Mouse (Mus musculus) MEL (cell line): ENCODE results near the gene Cpsf4l. TPM values are rescaled to one million over a fixed set of nuclear protein-coding genes. Genes with fewer than 3 reads are reported as not detected.

ENCODE experiments used
- DNase-seq: peaks from one replicate; pipeline ENCODE4 v3.0.0; 2011; ENCODE audit warnings: low read depth, low spot score
- H3K27ac ChIP-seq: 2 replicates; pipeline ENCODE4 v1.5.1; 2012; ENCODE audit warnings: low read depth, mild to moderate bottlenecking, control low read depth, low read length, moderate library complexity; ENCODE audit not compliant: control insufficient read depth
- H3K27me3 ChIP-seq, 2 experiments: fragments of 150-350 bp in 1 of 2; sonication (generic) in 1 of 2; 2 replicates each; pipeline ENCODE4 v1.6.1; 2012; ENCODE audit warnings: low read length in 2 of 2, mild to moderate bottlenecking in 2 of 2, improper control_type of control experiment in 1 of 2, moderate library complexity in 1 of 2; ENCODE audit not compliant: insufficient read depth in 2 of 2, control insufficient read depth in 1 of 2
- H3K36me3 ChIP-seq, 2 experiments: 2 replicates each; pipeline ENCODE4 v1.6.1; 2012 to 2014; ENCODE audit warnings: low read length in 2 of 2, improper control_type of control experiment in 1 of 2, inconsistent platforms in 1 of 2, mild to moderate bottlenecking in 1 of 2; ENCODE audit not compliant: insufficient read depth in 2 of 2, control insufficient read depth in 1 of 2
- H3K4me1 ChIP-seq, 2 experiments: fragments of 150-350 bp in 1 of 2; sonication (generic) in 1 of 2; 2 replicates each; pipeline ENCODE4 v1.6.1; 2012; ENCODE audit warnings: low read length in 2 of 2, improper control_type of control experiment in 1 of 2, mild to moderate bottlenecking in 1 of 2; ENCODE audit not compliant: insufficient read depth in 2 of 2, control insufficient read depth in 1 of 2
- H3K4me3 ChIP-seq, 2 experiments: fragments of 150-350 bp in 1 of 2; sonication (generic) in 1 of 2; 2 replicates each; pipeline ENCODE4 v1.5.1; 2012; ENCODE audit warnings: low read depth in 2 of 2, low read length in 2 of 2, mild to moderate bottlenecking in 2 of 2, moderate library complexity in 2 of 2, control low read depth in 1 of 2, improper control_type of control experiment in 1 of 2; ENCODE audit not compliant: control insufficient read depth in 1 of 2, insufficient read depth in 1 of 2
- H3K79me2 ChIP-seq: 2 replicates; pipeline ENCODE4 v1.6.1; 2012; ENCODE audit warnings: mild to moderate bottlenecking, low read length, moderate library complexity; ENCODE audit not compliant: control insufficient read depth, poor library complexity, insufficient read depth
- H3K9ac ChIP-seq: 2 replicates; pipeline ENCODE4 v1.6.1; 2012; ENCODE audit warnings: low read depth, mild to moderate bottlenecking, control low read depth, low read length, moderate library complexity; ENCODE audit not compliant: control insufficient read depth, poor library complexity, severe bottlenecking
- H3K9me3 ChIP-seq: fragments of 150-350 bp; sonication (generic); replicated peaks from 2 replicates; pipeline ENCODE4 v1.6.1; 2012; ENCODE audit warnings: mild to moderate bottlenecking, low read length, improper control_type of control experiment, moderate library complexity; ENCODE audit not compliant: insufficient read depth
- BHLHE40 ChIP-seq: IDR thresholded peaks from 2 replicates; pipeline ENCODE4 v1.6.1; 2012; ENCODE audit warnings: low read depth, mild to moderate bottlenecking, inconsistent platforms, low read length, improper control_type of control experiment, borderline replicate concordance
- CHD1 ChIP-seq: IDR thresholded peaks from 2 replicates; pipeline ENCODE4 v1.6.1; 2012; ENCODE audit warnings: low read depth, mild to moderate bottlenecking, inconsistent platforms, low read length, improper control_type of control experiment
- CHD2 ChIP-seq: IDR thresholded peaks from 2 replicates; pipeline ENCODE4 v1.6.1; 2011; ENCODE audit warnings: low read length, improper control_type of control experiment
- CTCF ChIP-seq, 3 experiments: IDR thresholded peaks in 2 of 3; conservative IDR thresholded peaks in 1 of 3; 2 replicates each; pipeline ENCODE4 v1.5.1; 2011 to 2012; ENCODE audit warnings: low read length in 3 of 3, low read depth in 2 of 3, mild to moderate bottlenecking in 2 of 3, improper control_type of control experiment in 1 of 3, inconsistent platforms in 1 of 3, mixed read lengths in 1 of 3, moderate library complexity in 1 of 3; ENCODE audit not compliant: control insufficient read depth in 1 of 3, insufficient read depth in 1 of 3, poor library complexity in 1 of 3, severe bottlenecking in 1 of 3
- E2F4 ChIP-seq: IDR thresholded peaks from 2 replicates; pipeline ENCODE4 v1.6.1; 2011; ENCODE audit warnings: low read depth, low read length, improper control_type of control experiment, borderline replicate concordance
- ELF1 ChIP-seq: IDR thresholded peaks from 2 replicates; pipeline ENCODE4 v1.6.1; 2014; ENCODE audit warnings: low read depth, mild to moderate bottlenecking, inconsistent platforms, low read length, improper control_type of control experiment, moderate library complexity
- EP300 ChIP-seq, 2 experiments: IDR thresholded peaks; 2 replicates each; pipeline ENCODE4 v1.6.1; 2011; ENCODE audit warnings: improper control_type of control experiment in 2 of 2, low read length in 2 of 2, low read depth in 1 of 2, mild to moderate bottlenecking in 1 of 2
- ETS1 ChIP-seq: IDR thresholded peaks from 2 replicates; pipeline ENCODE4 v1.6.1; 2012; ENCODE audit warnings: low read depth, mild to moderate bottlenecking, inconsistent platforms, low read length, improper control_type of control experiment, moderate library complexity
- GATA1 ChIP-seq: IDR thresholded peaks from 2 replicates; pipeline ENCODE4 v1.6.1; 2011; ENCODE audit warnings: low read depth, low read length, improper control_type of control experiment
- HCFC1 ChIP-seq: IDR thresholded peaks from 2 replicates; pipeline ENCODE4 v1.6.1; 2012; ENCODE audit warnings: low read depth, mild to moderate bottlenecking, inconsistent platforms, low read length, improper control_type of control experiment, moderate library complexity
- JUND ChIP-seq: IDR thresholded peaks from 2 replicates; pipeline ENCODE4 v1.6.1; 2011; ENCODE audit warnings: low read depth, mild to moderate bottlenecking, improper control_type of control experiment, low read length
- KAT2A ChIP-seq: conservative IDR thresholded peaks from 2 replicates; pipeline ENCODE4 v1.6.1; 2012; ENCODE audit warnings: low read depth, low read length, improper control_type of control experiment, inconsistent platforms
- MAFK ChIP-seq: IDR thresholded peaks from 2 replicates; pipeline ENCODE4 v1.6.1; 2011; ENCODE audit warnings: low read depth, mild to moderate bottlenecking, low read length, improper control_type of control experiment, borderline replicate concordance
- MAX ChIP-seq: IDR thresholded peaks from 2 replicates; pipeline ENCODE4 v1.6.1; 2011; ENCODE audit warnings: low read length, improper control_type of control experiment
- MEF2A ChIP-seq: IDR thresholded peaks from 2 replicates; pipeline ENCODE4 v1.6.1; 2014; ENCODE audit warnings: low read depth, mild to moderate bottlenecking, inconsistent platforms, low read length, improper control_type of control experiment; ENCODE audit not compliant: poor library complexity, insufficient replicate concordance, severe bottlenecking; ENCODE audit errors: extremely low read depth
- MXI1 ChIP-seq: IDR thresholded peaks from 2 replicates; pipeline ENCODE4 v1.6.1; 2011; ENCODE audit warnings: mild to moderate bottlenecking, low read depth, low read length, improper control_type of control experiment
- MYB ChIP-seq: IDR thresholded peaks from 2 replicates; pipeline ENCODE4 v1.6.1; 2011; ENCODE audit warnings: mild to moderate bottlenecking, low read depth, low read length, improper control_type of control experiment
- MYC ChIP-seq: IDR thresholded peaks from 2 replicates; pipeline ENCODE4 v1.6.1; 2011; ENCODE audit warnings: low read depth, mild to moderate bottlenecking, low read length, improper control_type of control experiment, moderate library complexity
- NELFE ChIP-seq: IDR thresholded peaks from 2 replicates; pipeline ENCODE4 v1.6.1; 2011; ENCODE audit warnings: low read depth, low read length, improper control_type of control experiment
- NRF1 ChIP-seq: IDR thresholded peaks from 2 replicates; pipeline ENCODE4 v1.6.1; 2014; ENCODE audit warnings: low read depth, mild to moderate bottlenecking, inconsistent platforms, low read length, improper control_type of control experiment, moderate library complexity; ENCODE audit not compliant: poor library complexity, insufficient read depth, severe bottlenecking
- POLR2A ChIP-seq, 2 experiments: IDR thresholded peaks; 2 replicates each; pipeline ENCODE4 v1.6.1; 2011 to 2012; ENCODE audit warnings: low read length in 2 of 2, mild to moderate bottlenecking in 2 of 2, control low read depth in 1 of 2, improper control_type of control experiment in 1 of 2, low read depth in 1 of 2, moderate library complexity in 1 of 2; ENCODE audit not compliant: control insufficient read depth in 1 of 2, insufficient read depth in 1 of 2, poor library complexity in 1 of 2
- POLR2AphosphoS2 ChIP-seq: IDR thresholded peaks from 2 replicates; pipeline ENCODE4 v1.6.1; 2011; ENCODE audit warnings: low read length, improper control_type of control experiment
- POLR2AphosphoS5 ChIP-seq: IDR thresholded peaks from 2 replicates; pipeline ENCODE4 v1.6.1; 2012; ENCODE audit warnings: low read depth, borderline replicate concordance, mild to moderate bottlenecking, inconsistent platforms, low read length, moderate library complexity, mixed read lengths
- RAD21 ChIP-seq: IDR thresholded peaks from 2 replicates; pipeline ENCODE4 v1.6.1; 2011; ENCODE audit warnings: mild to moderate bottlenecking, low read depth, low read length, improper control_type of control experiment
- RCOR1 ChIP-seq: IDR thresholded peaks from 2 replicates; pipeline ENCODE4 v1.6.1; 2012; ENCODE audit warnings: low read depth, mild to moderate bottlenecking, inconsistent platforms, low read length, improper control_type of control experiment
- SIN3A ChIP-seq: IDR thresholded peaks from 2 replicates; pipeline ENCODE4 v1.6.1; 2012; ENCODE audit warnings: low read length, improper control_type of control experiment, inconsistent platforms
- SMC3 ChIP-seq: IDR thresholded peaks from 2 replicates; pipeline ENCODE4 v1.6.1; 2011; ENCODE audit warnings: low read depth, low read length, improper control_type of control experiment
- TAL1 ChIP-seq: IDR thresholded peaks from 2 replicates; pipeline ENCODE4 v1.6.1; 2012; ENCODE audit warnings: mild to moderate bottlenecking, inconsistent platforms, low read length, moderate library complexity, mixed read lengths
- TBP ChIP-seq: IDR thresholded peaks from 2 replicates; pipeline ENCODE4 v1.8.0; 2011; ENCODE audit warnings: low read depth, low read length, improper control_type of control experiment
- TCF12 ChIP-seq: IDR thresholded peaks from 2 replicates; pipeline ENCODE4 v1.6.1; 2014; ENCODE audit warnings: low read depth, mild to moderate bottlenecking, inconsistent platforms, low read length, improper control_type of control experiment, moderate library complexity
- UBTF ChIP-seq: IDR thresholded peaks from 2 replicates; pipeline ENCODE4 v1.6.1; 2012; ENCODE audit warnings: low read depth, mild to moderate bottlenecking, inconsistent platforms, low read length, improper control_type of control experiment, moderate library complexity, borderline replicate concordance; ENCODE audit not compliant: insufficient read depth
- USF1 ChIP-seq: IDR thresholded peaks from 2 replicates; pipeline ENCODE4 v1.6.1; 2014; ENCODE audit warnings: low read depth, mild to moderate bottlenecking, inconsistent platforms, low read length, improper control_type of control experiment, moderate library complexity
- USF2 ChIP-seq, 2 experiments: IDR thresholded peaks; 2 replicates each; pipeline ENCODE4 v1.6.1; 2011 to 2012; ENCODE audit warnings: improper control_type of control experiment in 2 of 2, low read length in 2 of 2, borderline replicate concordance in 1 of 2, inconsistent platforms in 1 of 2, low read depth in 1 of 2, mild to moderate bottlenecking in 1 of 2; ENCODE audit not compliant: insufficient read depth in 1 of 2
- ZC3H11A ChIP-seq: IDR thresholded peaks from 2 replicates; pipeline ENCODE4 v1.6.1; 2012; ENCODE audit warnings: low read depth, mild to moderate bottlenecking, inconsistent platforms, low read length, improper control_type of control experiment
- ZKSCAN1 ChIP-seq: IDR thresholded peaks from 2 replicates; pipeline ENCODE4 v1.6.1; 2012; ENCODE audit warnings: low read depth, mild to moderate bottlenecking, inconsistent platforms, low read length, improper control_type of control experiment, moderate library complexity
- ZMIZ1 ChIP-seq: IDR thresholded peaks from 2 replicates; pipeline ENCODE4 v1.6.1; 2012; ENCODE audit warnings: low read depth, mild to moderate bottlenecking, inconsistent platforms, low read length, improper control_type of control experiment, moderate library complexity
- polyA plus RNA-seq, 2 experiments: library from polyadenylated mRNA; stranded (reverse) in 1 of 2; unstranded in 1 of 2; fragments of >175 nt in 1 of 2; fragments of >200 nt in 1 of 2; gene quantifications; 2 replicates each; pipeline versions ENCODE4 v1.2.1 to v1.2.4; 2012; ENCODE audit warnings: low replicate concordance in 2 of 2, low read depth in 1 of 2; ENCODE audit not compliant: insufficient read length in 2 of 2, insufficient read depth in 1 of 2, missing spikeins in 1 of 2
- total RNA-seq: library from RNA; depleted of rRNA; stranded (reverse); fragments of 300-350 nt; gene quantifications from 2 replicates; pipeline ENCODE4 v1.2.3, GENCODE M21; 2012

The Cpsf4l gene
- total and polyA plus RNA-seq, 3 experiments = 0.70 TPM; not detected in 2

DNA sequence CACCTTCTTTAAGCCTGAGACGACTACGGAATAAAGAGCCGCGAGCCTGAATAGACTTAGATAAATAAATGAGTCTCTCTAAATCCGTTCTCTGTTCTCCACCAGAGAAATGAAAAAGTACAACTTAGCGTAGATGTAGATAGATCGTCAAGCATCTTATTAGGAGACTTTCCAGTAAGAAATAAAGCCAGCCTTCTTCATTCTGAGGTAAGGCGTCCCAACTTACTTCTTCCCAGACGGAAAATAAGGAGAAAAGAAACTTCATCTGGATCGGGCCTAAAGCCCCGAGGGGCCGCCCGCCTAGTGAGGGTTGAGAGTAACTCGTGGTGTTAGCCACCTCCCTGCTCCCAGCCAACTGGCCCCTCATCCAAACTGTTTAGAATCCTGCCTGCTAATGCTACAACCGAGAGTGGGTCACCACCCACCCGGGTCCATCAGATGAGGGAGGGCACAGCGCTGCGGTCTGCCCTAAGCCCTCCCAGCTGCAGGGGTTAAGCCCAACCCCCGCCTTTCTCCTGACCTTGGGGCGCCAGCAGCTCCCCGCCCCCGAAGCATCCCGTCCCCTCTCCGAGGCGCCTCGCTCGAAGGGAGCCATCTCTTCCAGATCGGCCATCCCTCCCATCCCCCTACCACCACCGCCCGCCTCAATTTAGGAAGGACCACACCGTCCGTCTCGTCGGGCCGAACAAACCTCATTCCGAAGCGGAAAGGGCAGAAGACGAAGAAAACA, 26.8 kb downstream of the Cpsf4l start:
- H3K4me1 ChIP-seq = peaks cover 21 to 23% of the 10 kb centered on the region in 2 experiments
- DNase-seq = peak; percentile 79
- peaks cover under 1 to 43% of the 10 kb centered on the region in 2 experiments; a peak in 3 of 4 replicates for H3K36me3 ChIP-seq
- peak overlapping the region; percentile 70 to 93 for H3K4me3 ChIP-seq
- H3K27me3 ChIP-seq = no peaks in the 10 kb centered on the region
- peak overlapping the region; percentile 68 for H3K27ac ChIP-seq
- peak overlapping the region; percentile 90 for H3K9ac ChIP-seq
- H3K79me2 ChIP-seq = peaks cover 80% of the 10 kb centered on the region
- no peaks in the 10 kb centered on the region for H3K9me3 ChIP-seq
- TF ChIP-seq TCF12 (no peak), MAX (no peak), KAT2A (no peak), TBP (peak; percentile 14; the same call in 1 of the 2 replicates), SIN3A (no peak), MYC (no peak), MXI1 (peak; percentile 36; the same call in 1 of the 2 replicates), MYB (no peak), USF1 (no peak), E2F4 (no peak), GATA1 (no peak), USF2 (IDR thresholded peaks at IDR 0.05; ENCODE audit: borderline replicate concordance in 1 of 2, insufficient read depth in 1 of 2, low read depth in 1 of 2, low read length in 2 of 2) (no peak), ZC3H11A (no peak), CTCF (IDR thresholded peaks at IDR 0.05 in 2 of 3, conservative IDR thresholded peaks at IDR 0.05 in 1 of 3; ENCODE audit: control insufficient read depth in 1 of 3, insufficient read depth in 1 of 3, low read depth in 2 of 3, low read length in 3 of 3, poor library complexity in 1 of 3, severe bottlenecking in 1 of 3) (no peak), RAD21 (no peak), SMC3 (no peak), POLR2A (IDR thresholded peaks at IDR 0.05; ENCODE audit: control insufficient read depth in 1 of 2, insufficient read depth in 1 of 2, low read depth in 1 of 2, low read length in 2 of 2, poor library complexity in 1 of 2) (0 out of 4 replicates have a peak, but pooled peaks of 1 of the 2 experiments have one; percentile 18), ELF1 (no peak), POLR2AphosphoS5 (no peak), NELFE (no peak), TAL1 (no peak), MEF2A (no peak), EP300 (IDR thresholded peaks at IDR 0.05; ENCODE audit: low read depth in 1 of 2, low read length in 2 of 2) (no peak), CHD2 (no peak), ZKSCAN1 (no peak), ZMIZ1 (no peak), NRF1 (no peak), ETS1 (no peak), HCFC1 (peak; percentile 44; the same call in 1 of the 2 replicates), CHD1 (no peak), POLR2AphosphoS2 (no peak), RCOR1 (no peak), BHLHE40 (no peak), MAFK (no peak), UBTF (0 out of 2 replicates have a peak, but pooled peaks have one; percentile 43), JUND (no peak)
